Mouse (Mus musculus) Muller cell, postnatal 12 days (primary cell): ENCODE results near the gene Tmem104.

Experiments
- DNase-seq: peaks from one replicate; pipeline ENCODE4 v3.0.0-alpha.2; 2015; ENCODE audit errors: inconsistent ontology term

Gene Tmem104

DNA sequence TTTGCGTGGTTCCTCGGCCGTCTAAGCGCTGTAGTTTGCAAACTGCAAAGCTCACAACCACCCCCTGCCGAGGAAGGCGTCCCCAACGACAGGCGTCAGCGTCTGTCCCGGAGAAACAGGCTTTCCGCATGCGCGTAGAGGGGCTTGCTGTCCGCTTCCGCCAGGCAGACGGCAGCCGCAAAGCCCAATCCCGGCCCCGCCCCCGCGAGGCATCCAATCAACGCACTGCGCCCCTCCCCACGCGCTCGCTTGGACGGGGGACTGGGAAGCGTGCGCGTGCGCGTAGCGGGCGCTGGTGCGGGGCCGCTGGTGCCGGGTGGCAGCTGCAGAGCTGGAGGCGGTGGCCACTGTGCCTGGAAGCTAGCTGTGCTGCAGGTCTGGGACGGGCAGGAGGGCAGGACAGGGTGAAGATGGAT is at the start of gene Tmem104:
TSS of gene Tmem104 (plus strand) at position 264 of the 416 bp plus-strand sequence.
- peak; percentile 100 for DNase-seq

DNA sequence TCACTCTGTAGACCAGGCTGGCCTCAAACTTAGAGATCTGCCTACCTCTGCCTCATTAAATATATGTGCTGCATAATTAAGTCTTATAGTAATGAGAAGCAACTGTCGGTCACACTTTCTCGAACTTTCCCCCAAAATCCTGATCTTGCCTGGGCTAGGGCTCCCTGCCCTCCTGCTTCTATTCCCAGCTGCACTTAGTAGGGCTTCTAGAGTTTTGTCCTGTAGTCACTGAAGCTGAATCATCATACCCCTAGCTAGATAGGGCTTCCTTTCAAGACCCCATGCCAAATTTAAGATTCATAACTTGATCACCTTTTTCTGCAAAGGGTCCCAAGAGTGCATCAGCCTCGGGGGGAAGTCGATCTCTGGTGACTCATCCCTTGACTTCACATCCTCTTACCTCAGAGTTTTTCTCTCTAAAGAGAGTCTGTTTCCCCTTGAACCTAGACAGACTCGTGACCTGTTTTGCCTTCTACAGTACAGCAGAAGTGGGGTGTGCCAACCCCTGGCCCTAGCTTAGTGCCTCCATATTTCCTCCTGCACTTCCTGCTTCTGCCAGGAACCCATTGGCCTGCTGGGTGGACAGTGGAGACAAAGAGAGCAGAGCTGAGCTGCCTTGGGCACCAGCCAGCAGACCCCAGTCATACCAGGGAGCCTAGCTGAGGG is 48.6 kb upstream of the Tmem104 start:
- no peak for DNase-seq

DNA sequence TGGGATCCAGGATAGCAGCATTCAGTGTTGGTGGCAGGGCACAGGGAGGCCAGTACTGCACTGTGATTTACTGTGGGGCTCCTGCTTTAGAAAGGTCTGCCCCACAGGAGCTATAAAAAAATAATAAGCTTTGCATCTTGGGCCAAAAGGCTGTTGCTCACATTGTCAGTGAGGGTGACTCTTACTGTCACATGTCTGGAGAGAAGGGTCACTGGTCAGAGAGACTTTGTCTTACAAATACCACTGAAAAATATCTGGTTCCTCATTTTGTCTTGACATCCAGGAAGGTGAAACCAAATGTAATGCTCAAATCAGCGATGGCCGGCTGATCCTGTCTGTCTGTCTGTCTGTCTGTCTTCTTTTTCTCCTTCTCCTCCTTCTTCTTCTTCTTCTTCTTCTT is 45.3 kb upstream of the Tmem104 start:
- no peak for DNase-seq

DNA sequence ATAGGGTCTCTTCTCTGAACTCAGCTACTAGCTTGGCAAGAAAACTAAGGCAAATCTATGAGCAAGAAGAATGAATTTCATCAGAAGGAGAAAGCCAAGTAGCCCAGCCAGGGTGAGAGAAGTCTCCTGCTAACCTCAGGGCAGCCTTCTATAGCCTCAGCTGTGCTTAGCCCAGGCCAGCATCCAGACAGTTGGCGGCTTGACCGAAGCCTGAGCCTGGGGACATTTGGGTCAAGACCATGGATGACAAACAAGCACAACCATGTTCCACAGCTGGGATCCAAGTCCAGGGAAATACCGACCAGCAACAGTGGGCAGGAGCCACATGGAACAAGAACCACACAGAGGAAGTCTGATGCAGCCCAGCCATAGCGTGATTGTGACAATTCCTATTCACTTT is 39.5 kb upstream of the Tmem104 start:
- no peak for DNase-seq

DNA sequence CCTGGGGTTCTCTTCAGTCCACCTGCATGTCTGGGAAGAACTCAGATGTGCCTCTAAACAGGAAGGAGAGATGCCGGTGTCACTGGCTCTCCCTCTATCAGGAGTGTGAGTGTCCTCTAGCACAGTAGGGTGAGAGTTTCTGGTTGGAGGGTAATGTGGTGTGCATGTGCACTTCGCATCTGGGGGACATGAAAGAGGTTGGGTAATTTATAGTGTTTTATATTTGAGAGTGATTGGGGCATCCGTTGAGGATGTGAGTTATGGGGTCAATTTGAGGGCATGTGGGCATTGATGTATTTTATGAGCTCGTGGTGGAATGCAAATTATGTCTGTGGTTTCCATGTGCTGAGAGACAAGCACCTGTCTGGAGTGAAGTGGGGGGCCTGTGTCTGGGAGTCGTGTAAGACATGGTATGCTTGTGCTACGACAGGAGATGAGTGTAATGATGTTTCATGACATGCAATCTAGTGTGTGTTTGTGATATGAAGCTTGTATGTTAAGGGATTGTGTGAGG is 36.5 kb upstream of the Tmem104 start:
- no peak for DNase-seq

DNA sequence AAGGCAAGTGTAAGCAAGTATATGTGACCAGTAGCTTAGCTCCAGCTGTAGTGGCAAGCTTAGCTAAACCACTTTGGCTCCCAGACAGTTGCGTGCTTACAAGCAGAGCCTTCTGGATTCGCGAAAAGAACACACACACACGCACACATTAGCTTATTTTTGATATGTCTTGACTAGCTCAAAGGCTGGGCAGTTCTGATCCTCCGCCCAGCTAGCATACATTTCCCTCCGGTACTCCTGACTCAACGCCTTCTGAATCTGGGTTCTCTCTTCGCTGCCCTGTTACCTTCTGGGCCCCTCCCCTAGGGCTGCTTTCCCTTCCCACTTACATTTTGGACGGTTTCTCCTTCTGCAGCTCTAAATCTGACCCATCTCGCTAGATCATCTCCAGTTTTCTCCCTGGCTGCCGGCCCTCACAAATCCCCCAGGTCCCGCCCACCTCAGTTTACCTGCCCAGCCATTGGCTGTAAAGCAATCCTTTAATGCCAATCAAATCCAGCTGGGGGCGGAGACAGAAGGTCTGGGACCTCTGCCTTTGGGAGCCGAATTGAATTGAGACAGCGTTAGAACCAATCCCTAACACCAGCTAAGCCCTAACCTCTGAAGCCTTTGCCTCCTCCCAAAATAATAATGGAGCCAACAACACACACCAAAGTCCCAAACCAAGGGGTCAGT is 35.4 kb upstream of the Tmem104 start:
- DNase-seq, result peak; percentile 89

DNA sequence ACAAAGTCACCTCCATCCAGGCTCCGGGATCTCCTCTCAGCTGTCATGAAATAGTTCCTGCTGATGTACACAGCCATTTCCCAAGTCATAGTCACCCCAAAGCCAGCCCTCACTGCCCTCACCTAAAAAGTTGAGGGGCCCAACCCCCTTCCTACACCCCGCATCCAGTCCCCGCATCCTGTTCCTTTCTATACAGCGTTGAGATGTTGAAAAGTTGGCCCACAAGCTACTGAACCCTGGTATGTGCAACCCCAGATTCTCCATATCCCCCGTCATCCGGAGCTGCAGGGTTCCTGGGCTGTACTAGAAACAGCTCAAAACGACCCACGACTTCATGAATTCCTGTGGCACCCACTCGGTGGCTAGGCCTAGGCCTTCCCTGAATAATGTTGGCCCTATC is 34.2 kb upstream of the Tmem104 start:
- DNase-seq, result no peak

DNA sequence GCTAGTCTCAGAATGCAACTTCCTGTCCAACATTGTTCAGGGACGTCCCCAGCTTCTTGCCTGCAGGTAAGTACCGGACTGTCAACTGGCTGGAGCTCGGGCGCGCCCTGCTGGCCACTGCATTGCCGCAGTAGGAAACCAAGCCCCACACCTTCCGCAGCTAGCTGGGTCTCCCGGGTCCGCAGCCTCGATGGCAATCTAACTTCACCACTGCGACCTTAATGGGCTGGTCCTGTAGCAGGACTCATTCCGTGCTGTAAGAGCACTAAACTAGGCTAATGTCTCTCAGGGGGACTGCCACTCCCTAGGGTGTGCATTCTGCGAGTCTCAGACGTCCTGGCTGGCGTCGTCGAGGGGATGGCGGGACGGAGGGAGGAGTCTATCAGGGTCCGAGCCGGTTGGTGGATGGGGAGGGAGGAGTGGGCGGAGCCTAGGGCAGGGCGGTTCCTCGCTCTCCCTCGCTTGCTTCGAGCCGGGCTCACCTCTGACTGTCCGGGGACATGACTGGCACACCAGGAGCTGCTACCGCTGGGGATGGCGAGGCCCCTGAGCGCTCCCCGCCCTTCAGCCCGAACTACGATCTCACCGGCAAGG is 33.5 kb upstream of the Tmem104 start:
- DNase-seq, result peak; percentile 67

DNA sequence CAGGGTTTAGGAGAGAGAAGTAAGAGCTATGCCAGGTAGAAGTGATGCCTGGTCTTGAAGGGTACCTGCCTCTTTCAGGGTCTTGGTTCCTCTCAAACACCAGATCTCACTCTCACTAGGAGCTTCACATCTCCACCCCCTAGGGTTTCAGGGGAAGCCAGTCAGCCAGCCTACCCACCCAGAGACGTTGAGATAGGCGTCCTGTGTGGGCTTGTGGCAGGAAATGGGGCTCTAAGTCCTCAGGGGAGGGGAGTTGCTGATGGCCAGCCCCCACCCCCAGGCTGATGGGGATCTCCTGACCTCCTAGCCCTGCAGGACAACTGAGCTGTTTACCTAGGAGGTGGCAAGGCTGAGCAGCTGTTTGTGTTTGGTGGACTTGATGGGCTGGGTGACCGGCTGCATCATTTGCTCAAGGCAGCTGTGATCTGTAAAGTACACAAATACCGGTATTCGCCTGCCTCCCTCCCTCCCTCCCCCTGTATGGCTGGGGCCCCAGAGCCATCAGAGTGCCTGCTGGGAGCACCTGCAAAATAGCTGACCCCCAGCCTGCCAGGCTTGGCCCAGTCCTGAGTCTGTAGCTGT is 32.1 kb upstream of the Tmem104 start:
- DNase-seq, result no peak

DNA sequence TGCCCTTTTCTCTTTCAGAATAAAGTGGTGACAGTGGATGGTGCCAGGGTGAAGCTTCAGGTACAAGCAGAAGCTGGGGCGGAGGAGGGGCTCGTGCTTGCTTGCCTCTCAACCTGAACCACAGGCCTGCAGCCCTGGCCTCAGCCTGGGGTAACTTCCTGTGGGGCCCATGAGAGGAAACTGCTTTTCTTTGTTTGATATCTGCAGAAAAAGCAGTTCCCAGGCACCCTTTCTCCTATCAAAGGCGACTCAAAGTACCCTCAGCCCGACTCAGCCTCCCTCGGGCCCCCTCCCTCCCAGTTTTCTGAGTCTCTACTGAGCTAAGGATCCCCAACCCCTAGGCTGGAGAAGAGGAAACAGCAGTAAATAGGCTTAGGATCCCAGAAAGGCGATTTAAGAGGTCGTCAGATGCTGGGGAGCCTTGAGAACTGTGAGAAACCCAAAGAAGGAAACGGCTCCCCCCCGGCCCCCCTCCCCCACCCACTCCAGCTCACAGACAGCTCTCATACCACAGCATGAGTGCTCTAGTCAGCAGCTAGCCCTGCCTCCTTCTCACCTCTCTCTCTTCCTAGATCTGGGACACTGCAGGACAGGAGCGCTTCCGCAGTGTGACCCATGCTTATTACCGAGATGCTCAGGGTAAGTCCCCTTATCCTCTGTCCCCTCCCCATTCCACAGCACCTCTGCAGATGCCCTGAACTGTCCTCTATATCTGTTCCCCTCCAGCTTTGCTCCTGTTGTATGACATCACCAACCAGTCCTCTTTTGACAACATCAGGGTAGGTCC is 29.2 kb upstream of the Tmem104 start:
- DNase-seq, result no peak

DNA sequence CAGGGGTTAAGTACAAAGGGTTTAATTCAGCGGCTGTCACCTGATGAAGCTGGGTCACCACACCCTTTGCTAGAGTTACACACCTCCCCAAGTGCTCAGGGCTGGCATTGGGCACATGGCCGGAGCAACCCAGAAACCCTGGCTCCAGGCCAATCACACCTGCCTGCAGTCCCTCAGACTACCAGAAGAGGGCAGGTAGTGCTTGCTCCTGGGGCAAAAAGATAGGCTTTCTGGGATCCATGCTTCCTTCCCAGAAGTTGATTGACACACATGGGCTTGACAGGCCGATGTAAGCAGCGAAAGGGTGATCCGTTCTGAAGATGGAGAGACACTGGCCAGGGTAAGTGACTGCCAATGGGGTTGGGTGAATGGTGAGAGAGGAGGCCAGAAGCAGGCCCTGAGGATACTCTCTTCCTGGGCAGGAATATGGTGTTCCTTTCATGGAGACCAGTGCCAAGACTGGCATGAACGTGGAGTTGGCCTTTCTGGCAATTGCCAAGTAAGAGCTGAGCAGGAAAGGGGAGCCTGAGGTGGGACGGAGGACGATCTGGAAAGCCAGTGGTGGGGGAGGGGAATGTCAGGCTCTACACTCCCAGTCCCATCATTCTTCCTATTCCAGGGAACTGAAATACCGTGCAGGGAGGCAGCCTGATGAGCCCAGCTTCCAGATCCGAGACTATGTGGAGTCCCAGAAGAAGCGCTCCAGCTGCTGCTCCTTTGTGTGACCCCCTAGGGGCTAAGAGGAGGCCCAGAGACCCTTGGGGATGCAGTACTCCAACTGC is 27.1 kb upstream of the Tmem104 start:
- DNase-seq, result peak; percentile 64

DNA sequence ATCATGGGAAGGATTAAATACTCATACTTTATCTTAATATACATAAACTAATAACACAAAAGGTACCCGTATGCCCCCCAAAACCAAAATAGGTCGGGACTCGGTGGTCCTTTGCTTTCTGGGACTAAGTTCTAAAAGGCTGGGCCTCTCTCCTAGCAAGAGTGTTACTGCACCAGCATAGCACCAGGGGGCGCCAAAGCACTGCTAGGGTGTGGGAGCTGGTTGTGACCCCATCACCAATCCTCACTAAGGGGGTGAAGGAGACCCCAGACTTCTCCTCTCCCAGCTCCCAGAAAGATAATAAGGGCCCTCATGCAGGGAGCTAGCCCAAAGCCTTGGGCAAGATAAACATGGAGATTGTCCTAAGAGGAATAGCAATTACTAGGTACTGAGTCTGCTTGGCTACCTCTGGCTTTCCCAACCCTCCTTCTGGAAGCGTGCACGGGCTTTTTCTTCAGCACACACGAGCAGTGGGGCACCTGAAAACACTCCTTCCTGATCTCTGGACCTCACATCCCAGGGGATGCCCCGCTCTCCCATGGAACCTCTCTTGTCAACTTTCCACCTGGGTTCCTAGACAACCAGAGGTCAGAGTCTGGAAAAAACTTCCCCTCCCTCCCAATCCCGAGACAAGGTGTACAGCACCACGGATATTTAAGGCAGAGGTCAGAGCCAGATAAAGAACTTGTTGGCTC is 26.3 kb upstream of the Tmem104 start:
- DNase-seq, result peak; percentile 55

DNA sequence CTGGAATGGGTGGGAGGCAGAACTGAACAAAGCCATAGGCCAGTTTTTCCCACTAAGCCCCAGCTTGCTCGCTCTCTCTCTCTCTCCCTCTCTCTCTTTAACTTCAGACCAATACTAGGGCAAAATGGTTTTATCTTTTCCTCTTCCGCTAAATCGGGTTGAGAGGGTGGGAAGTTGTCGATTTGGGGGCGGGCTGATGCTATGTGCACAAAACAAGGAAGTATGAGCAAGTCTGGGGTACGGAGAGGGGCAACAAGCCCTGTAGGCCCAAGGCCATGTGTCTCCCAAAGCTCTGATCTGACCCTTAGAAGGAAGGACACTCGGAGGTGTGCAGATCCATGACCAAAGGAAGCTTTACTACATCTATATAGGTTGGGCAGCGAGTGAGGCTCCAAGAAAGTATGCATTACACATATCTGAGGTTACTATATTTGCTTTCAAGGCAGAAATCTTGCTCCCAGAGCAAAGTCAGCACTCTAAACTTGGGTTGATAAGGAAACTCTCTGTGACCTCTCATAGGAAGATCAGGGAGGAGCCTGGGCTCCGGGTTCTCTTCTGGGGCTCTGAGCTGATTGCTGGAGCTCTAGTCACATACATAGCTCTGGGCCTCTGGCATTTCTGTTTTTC is 25.6 kb upstream of the Tmem104 start:
- DNase-seq, result no peak

DNA sequence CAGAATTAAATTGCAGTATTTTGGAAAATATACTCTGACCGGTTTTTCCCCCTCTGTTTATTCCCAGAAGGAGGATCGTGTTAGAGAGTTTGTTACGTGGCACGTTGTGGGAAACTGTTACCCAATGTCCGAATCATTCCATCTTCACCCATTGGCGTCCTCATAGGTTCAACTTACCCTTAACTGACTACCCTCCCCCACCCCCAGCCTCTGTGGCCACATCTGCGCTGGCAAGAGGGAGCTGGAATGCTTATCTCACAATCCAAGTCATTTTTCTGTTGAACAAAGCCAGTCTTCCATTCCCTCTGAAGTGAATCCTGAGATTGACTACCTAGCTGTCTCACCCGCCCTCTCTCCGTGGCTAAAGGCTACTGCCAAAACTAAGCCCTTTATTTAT is 25.1 kb upstream of the Tmem104 start:
- no peak for DNase-seq

DNA sequence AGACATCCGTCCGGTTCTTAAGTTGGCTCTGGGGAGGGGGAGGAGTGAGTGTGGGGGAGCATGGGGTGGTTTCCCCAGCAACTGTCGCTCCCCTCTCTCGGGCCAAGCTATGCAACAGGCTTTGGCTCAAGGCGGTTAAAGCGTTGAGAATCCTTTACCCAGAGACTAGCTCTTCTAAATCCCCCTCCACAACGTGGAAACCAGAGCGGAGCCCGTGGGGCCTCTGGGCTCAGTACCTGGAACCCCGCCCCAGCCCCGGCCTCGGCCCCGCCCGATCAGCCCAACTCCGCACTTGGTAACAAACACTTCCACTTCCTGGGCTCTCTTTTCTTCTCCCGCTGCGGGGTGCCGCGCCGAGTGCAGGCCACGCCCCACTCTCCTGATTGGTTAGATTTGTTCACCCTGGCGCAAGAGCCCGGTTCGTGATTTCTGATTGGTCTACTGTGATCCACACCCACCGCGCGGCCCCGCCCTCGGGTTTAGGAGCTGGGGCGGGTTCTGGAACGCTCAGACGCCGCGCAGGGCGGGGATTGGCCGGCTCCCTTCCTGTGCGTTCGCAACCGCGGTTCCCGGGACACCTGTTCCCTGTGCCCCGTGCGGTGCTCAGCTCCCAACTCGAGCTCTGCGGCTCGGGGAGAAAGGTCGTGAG is 24.3 kb upstream of the Tmem104 start, which contains the start of gene Slc9a3r1:
TSS of gene Slc9a3r1 (plus strand) at position 510 of the 649 bp plus-strand sequence.
- peak; percentile 100 for DNase-seq

DNA sequence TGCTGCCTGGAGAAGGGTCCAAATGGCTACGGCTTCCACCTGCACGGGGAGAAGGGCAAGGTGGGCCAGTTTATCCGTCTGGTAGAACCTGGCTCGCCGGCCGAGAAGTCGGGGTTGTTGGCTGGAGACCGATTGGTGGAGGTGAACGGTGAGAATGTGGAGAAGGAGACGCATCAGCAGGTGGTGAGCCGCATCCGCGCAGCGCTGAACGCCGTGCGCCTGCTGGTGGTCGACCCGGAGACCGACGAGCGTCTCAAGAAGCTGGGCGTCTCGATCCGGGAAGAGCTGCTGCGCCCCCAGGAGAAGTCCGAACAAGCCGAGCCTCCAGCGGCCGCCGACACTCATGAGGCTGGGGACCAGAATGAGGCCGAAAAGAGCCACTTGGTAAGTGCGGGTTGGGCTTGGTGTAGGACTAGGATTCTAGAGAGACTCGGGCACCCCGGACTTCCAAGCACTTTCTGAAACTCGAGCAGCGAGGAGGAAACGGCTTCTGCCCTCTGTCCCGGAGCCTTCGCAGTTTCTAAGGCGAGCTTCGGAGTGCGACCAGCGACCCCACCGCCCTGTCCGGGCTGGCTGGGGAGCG is 23.6 kb upstream of the Tmem104 start:
- DNase-seq, result peak; percentile 55

DNA sequence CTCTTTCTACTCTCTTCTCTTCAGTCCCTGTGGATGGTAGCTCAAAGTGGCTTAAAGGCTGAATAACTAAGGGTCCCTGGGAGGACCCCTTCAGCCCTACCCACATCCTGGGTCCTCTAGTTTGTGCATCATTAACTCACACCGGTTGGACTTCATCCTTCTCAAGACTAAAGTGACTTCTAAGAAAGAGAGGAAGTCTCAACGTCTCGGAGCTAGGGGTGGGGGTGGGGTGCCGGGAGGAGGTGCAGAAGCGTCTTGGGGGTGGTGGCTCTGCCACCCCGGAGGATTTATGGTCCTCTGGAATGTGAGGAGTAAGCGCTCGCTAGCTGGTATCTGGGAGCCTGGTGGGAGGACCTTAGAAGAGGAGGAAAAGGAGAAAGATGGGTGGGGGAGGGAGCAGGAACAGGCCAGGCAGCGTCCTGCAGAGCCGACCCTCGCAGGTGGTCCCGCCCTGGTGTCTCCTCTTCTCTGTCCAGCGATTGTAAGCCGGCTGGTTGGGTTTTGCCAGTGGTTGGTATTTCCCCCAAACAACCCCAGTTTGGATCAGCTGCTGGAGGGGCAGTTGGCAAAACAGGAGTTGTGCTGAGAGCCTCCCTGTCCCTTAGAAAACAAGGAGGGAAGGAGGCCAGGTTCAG is 22.8 kb upstream of the Tmem104 start:
- no peak for DNase-seq

DNA sequence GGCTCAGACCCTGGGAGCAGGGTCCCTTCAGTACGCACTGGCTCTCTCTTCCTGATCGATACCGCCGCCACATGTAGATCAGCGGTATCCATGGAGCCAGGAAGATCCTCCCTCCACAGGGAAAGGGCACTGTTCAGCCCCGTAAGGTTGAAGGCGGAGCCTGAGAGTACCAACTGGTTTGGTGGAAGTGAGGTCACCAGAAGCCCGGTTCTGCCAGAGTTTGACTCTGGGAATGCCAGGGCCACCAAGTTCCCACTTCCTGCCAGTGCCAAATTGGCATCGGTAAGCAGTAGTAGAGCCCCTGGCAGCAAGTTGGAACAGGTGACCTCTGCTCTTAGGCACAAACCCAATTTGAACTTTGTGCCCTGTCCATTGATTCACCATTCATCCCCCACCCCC is 22.3 kb upstream of the Tmem104 start:
- DNase-seq, result peak; percentile 66
